Mouse (Mus musculus) MEL (cell line): ENCODE data around the gene Nfix.

ENCODE experiments used
- CTCF ChIP-seq, 3 experiments: IDR thresholded peaks in 2 of 3; conservative IDR thresholded peaks in 1 of 3; 2 replicates each; pipeline ENCODE4 v1.5.1; 2011 to 2012; ENCODE audit warnings: low read length in 3 of 3, low read depth in 2 of 3, mild to moderate bottlenecking in 2 of 3, improper control_type of control experiment in 1 of 3, inconsistent platforms in 1 of 3, mixed read lengths in 1 of 3, moderate library complexity in 1 of 3; ENCODE audit not compliant: control insufficient read depth in 1 of 3, insufficient read depth in 1 of 3, poor library complexity in 1 of 3, severe bottlenecking in 1 of 3
- GATA1 ChIP-seq: IDR thresholded peaks from 2 replicates; pipeline ENCODE4 v1.6.1; 2011; ENCODE audit warnings: low read depth, low read length, improper control_type of control experiment
- HCFC1 ChIP-seq: IDR thresholded peaks from 2 replicates; pipeline ENCODE4 v1.6.1; 2012; ENCODE audit warnings: low read depth, mild to moderate bottlenecking, inconsistent platforms, low read length, improper control_type of control experiment, moderate library complexity
- MAX ChIP-seq: IDR thresholded peaks from 2 replicates; pipeline ENCODE4 v1.6.1; 2011; ENCODE audit warnings: low read length, improper control_type of control experiment
- POLR2A ChIP-seq, 2 experiments: IDR thresholded peaks; 2 replicates each; pipeline ENCODE4 v1.6.1; 2011 to 2012; ENCODE audit warnings: low read length in 2 of 2, mild to moderate bottlenecking in 2 of 2, control low read depth in 1 of 2, improper control_type of control experiment in 1 of 2, low read depth in 1 of 2, moderate library complexity in 1 of 2; ENCODE audit not compliant: control insufficient read depth in 1 of 2, insufficient read depth in 1 of 2, poor library complexity in 1 of 2
- SIN3A ChIP-seq: IDR thresholded peaks from 2 replicates; pipeline ENCODE4 v1.6.1; 2012; ENCODE audit warnings: low read length, improper control_type of control experiment, inconsistent platforms
- SMC3 ChIP-seq: IDR thresholded peaks from 2 replicates; pipeline ENCODE4 v1.6.1; 2011; ENCODE audit warnings: low read depth, low read length, improper control_type of control experiment
- UBTF ChIP-seq: IDR thresholded peaks from 2 replicates; pipeline ENCODE4 v1.6.1; 2012; ENCODE audit warnings: low read depth, mild to moderate bottlenecking, inconsistent platforms, low read length, improper control_type of control experiment, moderate library complexity, borderline replicate concordance; ENCODE audit not compliant: insufficient read depth

- no peak for TF ChIP-seq GATA1
- no peak for TF ChIP-seq CTCF (IDR thresholded peaks at IDR 0.05 in 2 of 3, conservative IDR thresholded peaks at IDR 0.05 in 1 of 3; ENCODE audit: control insufficient read depth in 1 of 3, insufficient read depth in 1 of 3, low read depth in 2 of 3, low read length in 3 of 3, poor library complexity in 1 of 3, severe bottlenecking in 1 of 3)
- TF ChIP-seq SMC3 = no peak
- no peak for TF ChIP-seq HCFC1
- no peak for TF ChIP-seq POLR2A (IDR thresholded peaks at IDR 0.05; ENCODE audit: control insufficient read depth in 1 of 2, insufficient read depth in 1 of 2, low read depth in 1 of 2, low read length in 2 of 2, poor library complexity in 1 of 2)
- no peak for TF ChIP-seq UBTF
- no peak for TF ChIP-seq SIN3A
- TF ChIP-seq MAX = no peak
Observed at GRCm38 (mm10) chr8:84789855-84790486, 10.2 kb downstream of the Nfix start.
